Mouse (Mus musculus): ENCODE measurements at regions not wholly inside any gene's neighbourhood (a gene's known extent, or its start where the extent isn't known, plus 50 kb on each side); places are given as distances from the start of the nearest gene placed in this dataset.

- TF ChIP-seq CTCF (IDR thresholded peaks at IDR 0.05; ENCODE audit: extremely low read depth, insufficient read depth, low read length) (no peak), POLR2A (IDR thresholded peaks at IDR 0.05; ENCODE audit: extremely low read depth, insufficient read depth, low read length) (no peak)
These were observed 243.4 kb downstream of the Gm11361 start for GRCm38 (mm10) chr13:28500697-28501096.

Measured in cortical plate, adult 2 months (tissue).